Mouse (Mus musculus) stomach, embryonic 16.5 days (tissue): ENCODE results near the gene Git1. TPM values are rescaled to one million over a fixed set of nuclear protein-coding genes. Genes with fewer than 3 reads are reported as not detected.

Source experiments
- ATAC-seq: fragments of 200-750 bp; cut with Nextera tagmentation; 2 replicates; pipeline ENCODE4 v1.8.0; 2017; ENCODE audit warnings: moderate number of reproducible peaks, moderate TSS enrichment; ENCODE audit not compliant: insufficient read depth, low FRiP score
- H3K27ac ChIP-seq: fragments of 300-500 bp; sonication (generic); 2 replicates; pipeline ENCODE4 v1.5.1; 2014; ENCODE audit warnings: low read length
- H3K27me3 ChIP-seq: fragments of 300-500 bp; sonication (generic); 2 replicates; pipeline ENCODE4 v1.6.1; 2014; ENCODE audit warnings: low read length, control low read depth, mixed read lengths; ENCODE audit not compliant: control insufficient read depth, insufficient read depth
- H3K36me3 ChIP-seq: fragments of 300-500 bp; sonication (generic); 2 replicates; pipeline ENCODE4 v1.6.1; 2014; ENCODE audit warnings: low read length; ENCODE audit not compliant: control insufficient read depth, insufficient read depth
- H3K4me1 ChIP-seq: fragments of 300-500 bp; sonication (generic); 2 replicates; pipeline ENCODE4 v1.6.1; 2014; ENCODE audit warnings: low read length, control low read depth, mixed read lengths; ENCODE audit not compliant: control insufficient read depth, insufficient read depth
- H3K4me2 ChIP-seq: fragments of 300-500 bp; sonication (generic); 2 replicates; pipeline ENCODE4 v1.6.1; 2014; ENCODE audit warnings: low read depth, low read length, mixed read lengths
- H3K4me3 ChIP-seq: fragments of 300-500 bp; sonication (generic); replicated peaks from 2 replicates; pipeline ENCODE4 v1.5.1; 2014; ENCODE audit warnings: mild to moderate bottlenecking, low read length
- H3K9ac ChIP-seq: fragments of 300-500 bp; sonication (generic); 2 replicates; pipeline ENCODE4 v1.6.1; 2014; ENCODE audit warnings: low read length
- H3K9me3 ChIP-seq: fragments of 300-500 bp; sonication (generic); replicated peaks from 2 replicates; pipeline ENCODE4 v1.6.1; 2016; ENCODE audit warnings: low read length, control low read depth; ENCODE audit not compliant: control insufficient read depth
- WGBS: fragments of 180-500 bp; shearing (Covaris S2); extraction: QIAGEN DNeasy Blood & Tissue Kit; methylation state at CpG from one replicate; pipeline ENCODE4 v1.1.7; 2014; 5-methylcytosine and 5-hydroxymethylcytosine counted together
- polyA plus RNA-seq: library from polyadenylated mRNA; unstranded; fragments of >200 nt; fragmentation: Nextera tagmentation; extraction: Ambion mirVana; gene quantifications from 2 replicates; pipeline ENCODE4 v1.2.1, GENCODE M21; 2015

Gene Git1
- polyA plus RNA-seq, 1 experiment from 2014 or later: 9.1 TPM

- Histone ChIP-seq H3K4me2 (0 out of 2 replicates have a peak overlapping the region, but pooled peaks have one; percentile 1), H3K9me3 (no peaks in the 10 kb centered on the region), H3K9ac (0 out of 2 replicates have a peak overlapping the region, but pooled peaks have one; percentile 36), H3K27ac (peak overlapping the region; percentile 69), H3K4me1 (peaks cover 46% of the 10 kb centered on the region), H3K36me3 (0 out of 2 replicates have a peak, but pooled peaks cover 11% of the 10 kb centered on the region), H3K4me3 (no peak overlapping the region), H3K27me3 (no peaks in the 10 kb centered on the region)
- ATAC-seq: no peak
- 19% methylated on average over 6 of the region's 6 CpGs for WGBS
Observed at GRCm38 (mm10) chr11:77497341-77497756, 4.0 kb downstream of the Git1 start.

DNA sequence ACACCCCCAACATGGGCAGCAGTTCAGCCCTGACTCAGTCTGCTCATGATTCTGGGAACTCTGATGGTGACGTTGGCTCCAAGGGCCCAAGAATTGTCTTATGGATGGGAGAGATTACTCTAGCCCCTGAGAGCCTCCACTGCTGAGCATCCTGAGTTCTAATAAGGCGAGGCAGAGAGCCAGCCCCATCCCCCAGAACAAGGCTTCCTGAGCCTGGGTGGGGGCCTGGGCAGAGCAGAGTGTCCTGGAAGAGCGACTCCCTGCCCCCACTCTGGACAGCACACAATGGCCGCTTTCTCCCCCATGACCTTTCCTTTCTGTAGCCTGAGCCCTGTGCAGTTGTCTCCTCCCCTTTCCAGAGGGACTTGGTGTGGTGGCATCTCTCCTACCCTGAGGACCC, 4.5 kb downstream of the Git1 start:
- H3K36me3 ChIP-seq: 0 out of 2 replicates have a peak, but pooled peaks cover 11% of the 10 kb centered on the region
- no peaks in the 10 kb centered on the region for H3K9me3 ChIP-seq
- WGBS: 59% methylated on average over 4 of the region's 4 CpGs
- 0 out of 2 replicates have a peak overlapping the region, but pooled peaks have one; percentile 35 for H3K9ac ChIP-seq
- H3K27ac ChIP-seq: peak overlapping the region; percentile 41; the same call in 1 of the 2 replicates
- H3K4me1 ChIP-seq: peaks cover 46% of the 10 kb centered on the region
- no peaks in the 10 kb centered on the region for H3K27me3 ChIP-seq
- H3K4me3 ChIP-seq: no peak overlapping the region
- ATAC-seq: no peak
- H3K4me2 ChIP-seq: no peak overlapping the region

GRCm38 (mm10) chr11:77498261-77499139, 5.1 kb downstream of the Git1 start:
- Histone ChIP-seq H3K9ac (peak overlapping the region; percentile 35; the same call in 1 of the 2 replicates), H3K27ac (peak overlapping the region; percentile 41; the same call in 1 of the 2 replicates), H3K4me2 (no peak overlapping the region), H3K36me3 (0 out of 2 replicates have a peak, but pooled peaks cover 11% of the 10 kb centered on the region), H3K4me3 (no peak overlapping the region), H3K27me3 (no peaks in the 10 kb centered on the region), H3K9me3 (no peaks in the 10 kb centered on the region), H3K4me1 (peaks cover 46% of the 10 kb centered on the region)
- 74% methylated on average over 12 of the region's 12 CpGs for WGBS
- ATAC-seq: no peak

- no peak overlapping the region for H3K4me2 ChIP-seq
- no peaks in the 10 kb centered on the region for H3K9me3 ChIP-seq
- ATAC-seq: no peak
- no peak overlapping the region for H3K27ac ChIP-seq
- no peaks in the 10 kb centered on the region for H3K27me3 ChIP-seq
- no peak overlapping the region for H3K4me3 ChIP-seq
- 0 out of 2 replicates have a peak, but pooled peaks cover 17% of the 10 kb centered on the region for H3K36me3 ChIP-seq
- peaks cover 41% of the 10 kb centered on the region for H3K4me1 ChIP-seq
- 84% methylated on average over 7 of the region's 7 CpGs for WGBS
- no peak overlapping the region for H3K9ac ChIP-seq
Observed at GRCm38 (mm10) chr11:77499354-77499753, 6.0 kb downstream of the Git1 start.

DNA sequence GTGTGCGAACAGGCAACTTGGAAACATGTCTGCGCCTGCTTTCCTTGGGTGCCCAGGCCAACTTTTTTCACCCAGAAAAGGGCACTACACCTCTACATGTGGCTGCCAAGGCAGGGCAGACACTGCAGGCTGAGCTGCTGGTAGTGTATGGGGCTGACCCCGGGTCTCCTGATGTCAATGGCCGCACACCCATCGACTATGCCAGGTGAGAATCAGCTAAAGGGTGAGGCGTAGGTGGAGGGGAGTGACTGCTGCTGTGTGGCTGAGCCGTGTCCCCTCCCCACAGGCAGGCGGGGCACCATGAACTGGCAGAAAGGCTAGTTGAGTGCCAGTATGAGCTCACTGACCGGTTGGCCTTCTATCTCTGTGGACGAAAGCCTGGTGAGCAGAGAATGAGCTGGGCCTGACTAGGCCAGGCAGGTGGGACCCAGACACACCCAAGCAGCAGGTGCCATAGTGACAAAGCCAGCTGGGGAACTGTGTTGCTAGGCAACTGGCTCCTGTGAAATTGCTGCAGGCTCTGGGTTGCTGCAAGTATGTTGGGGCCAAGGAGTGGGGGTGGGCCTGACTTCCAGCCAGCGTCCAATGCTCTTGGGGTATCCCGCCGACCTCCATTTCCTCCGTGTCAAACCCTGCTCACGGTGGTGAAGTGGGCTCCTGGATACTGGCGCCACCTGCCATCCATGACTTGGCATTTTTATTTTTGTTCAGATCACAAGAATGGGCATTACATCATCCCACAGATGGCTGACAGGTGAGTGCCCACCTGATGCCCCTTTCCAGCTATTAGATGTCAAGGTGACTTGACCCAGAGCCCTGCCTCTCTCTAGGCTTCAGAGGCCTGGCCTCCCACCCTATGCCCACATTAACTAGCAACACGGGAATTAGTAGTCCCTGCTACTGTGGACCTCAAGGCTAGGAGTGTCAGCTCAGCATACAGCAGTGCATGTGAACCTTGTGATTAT, 7.3 kb downstream of the Git1 start:
- no peak overlapping the region for H3K4me2 ChIP-seq

DNA sequence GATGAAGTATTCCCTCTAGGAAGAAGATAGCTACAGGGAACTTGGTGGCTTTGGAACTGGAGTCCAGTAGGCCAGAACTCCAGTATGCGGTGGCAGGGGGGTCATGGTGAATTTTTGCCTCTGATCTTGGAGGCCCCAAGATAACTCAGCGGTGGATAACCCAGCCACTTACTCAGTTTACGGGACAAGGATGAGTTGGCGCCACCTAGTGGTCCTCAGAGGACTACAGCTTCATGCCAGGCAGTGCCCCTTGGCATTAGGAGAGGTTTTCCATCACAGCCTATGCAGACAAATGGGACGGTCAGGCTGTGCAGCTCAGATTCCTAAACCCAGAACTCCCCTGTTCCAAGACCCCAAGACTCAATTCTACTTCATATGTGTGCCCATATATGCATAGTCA, 8.0 kb downstream of the Git1 start:
- 24% methylated on average over 5 of the region's 5 CpGs for WGBS
- H3K4me2 ChIP-seq: no peak overlapping the region
- no peaks in the 10 kb centered on the region for H3K27me3 ChIP-seq
- no peak; the same call in 1 of the 2 replicates for ATAC-seq
- H3K9me3 ChIP-seq: no peaks in the 10 kb centered on the region
- peaks cover 33% of the 10 kb centered on the region; the same call in 1 of the 2 replicates for H3K36me3 ChIP-seq
- H3K27ac ChIP-seq: no peak overlapping the region; the same call in 1 of the 2 replicates
- H3K4me3 ChIP-seq: no peak overlapping the region
- H3K9ac ChIP-seq: no peak overlapping the region
- H3K4me1 ChIP-seq: peaks cover 24% of the 10 kb centered on the region

More for the DNA sequence above, 7.3 kb downstream of the Git1 start:
- Histone ChIP-seq H3K36me3 (peaks cover 28% of the 10 kb centered on the region; the same call in 1 of the 2 replicates), H3K9ac (no peak overlapping the region), H3K27ac (no peak overlapping the region; the same call in 1 of the 2 replicates), H3K4me3 (no peak overlapping the region), H3K9me3 (no peaks in the 10 kb centered on the region), H3K4me1 (peaks cover 31% of the 10 kb centered on the region), H3K27me3 (no peaks in the 10 kb centered on the region)
- 72% methylated on average over 17 of the region's 17 CpGs for WGBS
- ATAC-seq: no peak

DNA sequence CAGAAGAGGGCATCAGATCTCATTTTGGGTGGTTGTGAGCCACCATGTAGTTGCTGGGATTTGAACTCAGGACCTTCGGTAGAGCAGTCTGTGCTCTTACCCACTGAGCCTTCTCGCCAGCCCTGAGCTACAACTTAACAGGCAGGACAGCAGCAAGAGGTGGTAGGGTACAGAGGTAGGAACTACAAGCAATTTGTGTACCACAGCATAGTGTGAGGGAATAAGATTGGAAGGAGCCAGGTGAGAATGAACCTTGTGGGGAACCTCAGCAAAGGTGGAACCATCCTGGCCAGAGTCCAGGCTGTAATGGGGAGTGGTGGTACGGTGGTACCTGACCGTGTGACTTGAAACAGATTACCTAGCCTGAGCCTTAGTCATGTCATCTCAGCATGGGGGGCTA, 8.6 kb downstream of the Git1 start:
- H3K27me3 ChIP-seq: no peaks in the 10 kb centered on the region
- peaks cover 39% of the 10 kb centered on the region for H3K36me3 ChIP-seq
- H3K9ac ChIP-seq: no peak overlapping the region
- no peak overlapping the region for H3K4me2 ChIP-seq
- no peak overlapping the region for H3K4me3 ChIP-seq
- peaks cover 21% of the 10 kb centered on the region for H3K4me1 ChIP-seq
- no peak overlapping the region for H3K27ac ChIP-seq
- ATAC-seq: no peak
- WGBS: 90% methylated on average over 4 of the region's 4 CpGs
- no peaks in the 10 kb centered on the region for H3K9me3 ChIP-seq

GRCm38 (mm10) chr11:77502481-77502880, 9.1 kb downstream of the Git1 start:
- Histone ChIP-seq H3K27me3 (no peaks in the 10 kb centered on the region), H3K4me2 (no peak overlapping the region), H3K36me3 (peaks cover 39% of the 10 kb centered on the region), H3K27ac (peak overlapping the region; percentile 34; the same call in 1 of the 2 replicates), H3K9ac (no peak overlapping the region), H3K9me3 (no peaks in the 10 kb centered on the region), H3K4me3 (no peak overlapping the region), H3K4me1 (peaks cover 17% of the 10 kb centered on the region)
- 75% methylated on average over 6 of the region's 6 CpGs for WGBS
- no peak for ATAC-seq
